Mouse (Mus musculus) retina, embryonic 14.5 days (tissue): Measurements from ENCODE around the gene Slc30a3.

Source experiments
- DNase-seq: peaks from one replicate; pipeline ENCODE4 v3.0.0-alpha.2; 2015; ENCODE audit warnings: low spot score

Gene Slc30a3

GRCm38 (mm10) chr5:31108000-31108490 is at the start of gene Slc30a3:
Gene Slc30a3, minus strand, starts transcription at chr5:31108237.
- no peak for DNase-seq

- peak; percentile 83 for DNase-seq
These were observed 46.1 kb upstream of the Slc30a3 start, which contains the start of gene Mpv17 for GRCm38 (mm10) chr5:31154152-31154553. Gene Mpv17, minus strand, starts transcription at chr5:31154251.

GRCm38 (mm10) chr5:31153516-31154151 is 45.6 kb upstream of the Slc30a3 start:
- peak; percentile 6 for DNase-seq

- DNase-seq, result no peak
These were observed 43.7 kb upstream of the Slc30a3 start for GRCm38 (mm10) chr5:31151746-31152145.

GRCm38 (mm10) chr5:31149781-31150180 is 41.7 kb upstream of the Slc30a3 start:
- DNase-seq, result no peak

GRCm38 (mm10) chr5:31138968-31139425 is 31.0 kb upstream of the Slc30a3 start:
- DNase-seq, result no peak

GRCm38 (mm10) chr5:31138241-31138967 is 30.4 kb upstream of the Slc30a3 start, which contains the start of gene Ucn:
Gene Ucn, minus strand, starts transcription at chr5:31138829.
- peak; percentile 18 for DNase-seq

GRCm38 (mm10) chr5:31137658-31138057 is 29.6 kb upstream of the Slc30a3 start:
- DNase-seq, result no peak

GRCm38 (mm10) chr5:31136730-31137424 is 28.8 kb upstream of the Slc30a3 start:
- peak; percentile 11 for DNase-seq

GRCm38 (mm10) chr5:31126050-31126449 is 18.0 kb upstream of the Slc30a3 start:
- peak; percentile 9 for DNase-seq

- DNase-seq, result no peak
These were observed 15.4 kb upstream of the Slc30a3 start for GRCm38 (mm10) chr5:31123481-31123880.

- DNase-seq, result no peak
These were observed 13.1 kb upstream of the Slc30a3 start for GRCm38 (mm10) chr5:31121111-31121510.

- DNase-seq, result no peak
These were observed 8.9 kb upstream of the Slc30a3 start for GRCm38 (mm10) chr5:31116912-31117311.

GRCm38 (mm10) chr5:31116354-31116753 is 8.3 kb upstream of the Slc30a3 start, which contains the start of gene Trim54:
Gene Trim54, plus strand, starts transcription at chr5:31116712.
- no peak for DNase-seq

- peak; percentile 29 for DNase-seq
These were observed 2.7 kb upstream of the Slc30a3 start for GRCm38 (mm10) chr5:31110781-31111180.

GRCm38 (mm10) chr5:31105814-31106335 is 2.2 kb downstream of the Slc30a3 start, which contains the start of gene Dnajc5g:
Gene Dnajc5g, plus strand, starts transcription at chr5:31106285.
- DNase-seq, result no peak

GRCm38 (mm10) chr5:31095711-31096480 is 12.1 kb downstream of the Slc30a3 start:
- peak; percentile 13 for DNase-seq

GRCm38 (mm10) chr5:31094799-31095691 is 13.0 kb downstream of the Slc30a3 start:
- peak; percentile 61 for DNase-seq

GRCm38 (mm10) chr5:31094100-31094798 is 13.8 kb downstream of the Slc30a3 start:
- peak; percentile 31 for DNase-seq
